10 mouse cellular contexts compared by ENCODE assay signal in the genomic region with DNA sequence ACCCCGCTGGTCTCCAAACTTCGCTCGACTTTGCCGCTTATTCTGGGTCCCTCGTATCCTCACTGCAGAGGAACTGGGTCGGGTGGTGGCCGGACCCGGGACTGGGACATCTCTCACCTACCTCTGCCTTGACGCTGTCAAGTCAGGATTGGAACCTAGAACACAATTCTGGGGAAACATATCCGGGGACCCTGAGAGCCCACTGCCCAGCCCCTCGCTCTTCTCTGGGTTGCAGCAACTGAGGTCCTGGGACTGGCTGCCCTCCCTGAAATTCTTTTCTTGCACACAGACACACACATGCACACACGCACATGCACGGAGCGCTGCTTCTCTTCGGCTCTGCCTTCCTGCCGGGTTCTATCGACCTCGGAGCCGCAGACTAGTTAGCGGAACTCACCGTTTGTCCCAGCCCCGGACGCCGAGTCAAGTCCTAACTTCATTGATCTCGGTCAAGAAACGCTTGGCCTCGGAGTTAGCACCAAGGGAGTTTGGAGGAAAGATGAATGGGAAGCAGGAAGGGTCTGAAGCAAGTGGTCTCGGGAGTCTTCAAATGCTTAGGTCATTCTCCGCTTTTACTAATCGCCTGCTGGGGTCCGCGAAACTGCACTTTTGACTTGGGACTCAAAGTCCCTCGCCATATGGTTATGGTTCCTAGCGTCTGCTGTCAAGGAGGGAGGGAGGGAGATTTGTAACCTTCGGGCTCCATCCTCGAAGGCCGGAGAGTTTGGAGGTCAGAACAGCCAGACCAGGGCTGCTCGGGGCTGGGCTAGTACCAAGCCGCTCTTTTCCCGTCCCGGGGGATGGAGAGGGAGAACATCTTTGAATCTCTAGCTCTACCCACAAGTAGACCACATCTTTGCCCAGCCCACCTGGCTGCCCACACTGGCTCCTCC. TPM values are rescaled to one million over a fixed set of nuclear protein-coding genes. Genes with fewer than 3 reads are reported as not detected.
DNase-seq lines count a peak whose midpoint lies in the region; ATAC-seq lines count a peak whose summit lies in the region.
"Had no signal": no experiment of that assay in that cellular context is flagged by ENCODE, and none has a peak within 500 bp of the region (broad histone marks: within the 10 kb centered on the region; RNA-seq: fewer than 3 reads in every experiment).

No protein-coding gene starts in this region.

- H3K9me3 ChIP-seq in kidney, embryonic 16.5 days (ENCODE audit: low read length), result no peaks in the 10 kb centered on the region
- H3K9me3 ChIP-seq in embryonic facial prominence, embryonic 13.5 days, result no peaks in the 10 kb centered on the region
- H3K9me3 ChIP-seq in neural tube, embryonic 11.5 days (ENCODE audit: control insufficient read depth, low read length), result no peaks in the 10 kb centered on the region

- no peak overlapping the region for H3K27ac ChIP-seq in kidney, embryonic 16.5 days (ENCODE audit: low read length)
- no peak overlapping the region for H3K27ac ChIP-seq in embryonic facial prominence, embryonic 13.5 days
- H3K27ac ChIP-seq in neural tube, embryonic 11.5 days (ENCODE audit: low read depth, low read length), result no peak overlapping the region

- WGBS in kidney, embryonic 16.5 days, result 2% methylated on average over 41 of the region's 41 CpGs
- WGBS in embryonic facial prominence, embryonic 13.5 days, result 2% methylated on average over 41 of the region's 41 CpGs
- 1% methylated on average over 41 of the region's 41 CpGs for WGBS in neural tube, embryonic 11.5 days

- peak overlapping the region; percentile 95 for H3K4me2 ChIP-seq in kidney, embryonic 16.5 days (replicated peaks; ENCODE audit: low read depth, low read length)
- H3K4me2 ChIP-seq in embryonic facial prominence, embryonic 13.5 days, result peak overlapping the region; percentile 100
- H3K4me2 ChIP-seq in neural tube, embryonic 11.5 days (ENCODE audit: low read depth), result peak overlapping the region; percentile 94

- no peaks in the 10 kb centered on the region for H3K36me3 ChIP-seq in kidney, embryonic 16.5 days (ENCODE audit: insufficient read depth, low read length)
- no peaks in the 10 kb centered on the region for H3K36me3 ChIP-seq in embryonic facial prominence, embryonic 13.5 days
- H3K36me3 ChIP-seq in neural tube, embryonic 11.5 days (ENCODE audit: control insufficient read depth, insufficient read depth, low read length), result no peaks in the 10 kb centered on the region

- no peak for DNase-seq in kidney, adult 9 months
- DNase-seq in induced T-regulatory cell, adult 2 months (ENCODE audit: low read depth), result peak; percentile 17
- DNase-seq in neural tube, embryonic 11.5 days (ENCODE audit: low spot score), result no peak
- DNase-seq in layer of hippocampus, postnatal 36 days, result no peak
- no peak for DNase-seq in adrenal gland, postnatal 10 days
- no peak for DNase-seq in left cerebral cortex, adult 9 months (ENCODE audit: low spot score in 2 of 2)
- DNase-seq: kidney, postnatal 25 days had no signal

- no peak for ATAC-seq in kidney, embryonic 16.5 days (ENCODE audit: low FRiP score, low TSS enrichment)
- no peak for ATAC-seq in embryonic facial prominence, embryonic 13.5 days (ENCODE audit: insufficient number of reproducible peaks, insufficient read depth, low FRiP score, low TSS enrichment, low read depth)
- ATAC-seq in neural tube, embryonic 11.5 days (ENCODE audit: insufficient read depth, low FRiP score, low TSS enrichment), result 0 out of 2 replicates have a peak, but pooled peaks have one; percentile 20

- H3K27me3 ChIP-seq in kidney, embryonic 16.5 days (ENCODE audit: insufficient read depth, low read length), result peaks cover 91% of the 10 kb centered on the region
- peaks cover 91% of the 10 kb centered on the region for H3K27me3 ChIP-seq in embryonic facial prominence, embryonic 13.5 days
- H3K27me3 ChIP-seq in neural tube, embryonic 11.5 days (ENCODE audit: control insufficient read depth, insufficient read depth, low read length), result peaks cover 60% of the 10 kb centered on the region

- peak overlapping the region; percentile 54 for H3K4me3 ChIP-seq in kidney, embryonic 16.5 days (ENCODE audit: low read length)
- H3K4me3 ChIP-seq in embryonic facial prominence, embryonic 13.5 days, result peak overlapping the region; percentile 54
- H3K4me3 ChIP-seq in neural tube, embryonic 11.5 days (ENCODE audit: low read depth, low read length), result peak overlapping the region; percentile 54

- no peak overlapping the region for H3K9ac ChIP-seq in kidney, embryonic 16.5 days (replicated peaks; ENCODE audit: low read length)
- no peak overlapping the region for H3K9ac ChIP-seq in embryonic facial prominence, embryonic 13.5 days
- no peak overlapping the region; the same call in 1 of the 2 replicates for H3K9ac ChIP-seq in neural tube, embryonic 11.5 days (ENCODE audit: low read length)

- peaks cover 12% of the 10 kb centered on the region for H3K4me1 ChIP-seq in kidney, embryonic 16.5 days (ENCODE audit: insufficient read depth, low read length)
- H3K4me1 ChIP-seq in embryonic facial prominence, embryonic 13.5 days, result peaks cover 12% of the 10 kb centered on the region
- peaks cover 10% of the 10 kb centered on the region for H3K4me1 ChIP-seq in neural tube, embryonic 11.5 days (ENCODE audit: control insufficient read depth, insufficient read depth, low read length)

RNA-seq across cellular contexts. Expression of a gene that starts 1.2 kb away (rescaled TPM):
- 0.19 and 0.27 TPM in 2 replicates for polyA plus RNA-seq in kidney, embryonic 16.5 days (2015; fragmentation: Nextera tagmentation; extraction: Ambion mirVana)
- 1.5 and 2.6 TPM in 2 replicates for polyA plus RNA-seq in embryonic facial prominence, embryonic 13.5 days (2015; fragmentation: Nextera tagmentation; extraction: Ambion mirVana)
- polyA plus RNA-seq in neural tube, embryonic 11.5 days (2014; fragmentation: Nextera tagmentation; extraction: Ambion mirVana), result 12.4 and 13.8 TPM in 2 replicates
- 100 to 1,000 TPM; 148 to 153 TPM for total RNA-seq in layer of hippocampus, postnatal 36 days (2021)
- 1 to 10 TPM; 2.5 to 3.6 TPM for total RNA-seq in adrenal gland, postnatal 10 days (2021)
- polyA plus RNA-seq: spleen, adult 2 months had no signal

RNA-seq across cellular contexts. Expression of a gene that starts 37.9 kb away (rescaled TPM):
- polyA plus RNA-seq in kidney, embryonic 16.5 days (2015; fragmentation: Nextera tagmentation; extraction: Ambion mirVana), result 14.7 and 16.0 TPM in 2 replicates
- polyA plus RNA-seq in embryonic facial prominence, embryonic 13.5 days (2015; fragmentation: Nextera tagmentation; extraction: Ambion mirVana), result 1.1 and 1.3 TPM in 2 replicates
- 2.6 and 4.0 TPM in 2 replicates for polyA plus RNA-seq in neural tube, embryonic 11.5 days (2014; fragmentation: Nextera tagmentation; extraction: Ambion mirVana)
- 1 to 10 TPM; 1.3 to 1.7 TPM for total RNA-seq in layer of hippocampus, postnatal 36 days (2021)
- total RNA-seq in adrenal gland, postnatal 10 days (2021), result 10 to 100 TPM; 14.0 to 25.8 TPM

RNA-seq across cellular contexts. Expression of a gene that starts 50.8 kb away (rescaled TPM):
- polyA plus RNA-seq in kidney, embryonic 16.5 days (2015; fragmentation: Nextera tagmentation; extraction: Ambion mirVana), result 15.9 and 16.0 TPM in 2 replicates
- polyA plus RNA-seq in embryonic facial prominence, embryonic 13.5 days (2015; fragmentation: Nextera tagmentation; extraction: Ambion mirVana), result 19.8 and 22.7 TPM in 2 replicates
- polyA plus RNA-seq in neural tube, embryonic 11.5 days (2014; fragmentation: Nextera tagmentation; extraction: Ambion mirVana), result 17.8 and 19.6 TPM in 2 replicates
- total RNA-seq in layer of hippocampus, postnatal 36 days (2021), result 10 to 100 TPM; 48.3 to 51.2 TPM
- total RNA-seq in adrenal gland, postnatal 10 days (2021), result 10 to 100 TPM; 42.9 to 55.3 TPM
